Mouse (Mus musculus) stomach, postnatal 0 days (tissue): ENCODE results near the gene Borcs6. TPM values are rescaled to one million over a fixed set of nuclear protein-coding genes. Genes with fewer than 3 reads are reported as not detected.

Source experiments
- ATAC-seq: fragments of 200-750 bp; cut with Nextera tagmentation; 2 replicates; pipeline ENCODE4 v1.8.0; 2017; ENCODE audit not compliant: low FRiP score, low TSS enrichment
- DNase-seq: peaks from one replicate; pipeline ENCODE4 v3.0.0-alpha.2; 2016; ENCODE audit warnings: low spot score
- H3K27ac ChIP-seq: fragments of 300-500 bp; sonication (generic); replicated peaks from 2 replicates; pipeline ENCODE4 v1.5.1; 2014; ENCODE audit warnings: mild to moderate bottlenecking, control low read depth
- H3K27me3 ChIP-seq: fragments of 300-500 bp; sonication (generic); 2 replicates; pipeline ENCODE4 v1.6.1; 2014; ENCODE audit warnings: low read length; ENCODE audit not compliant: control insufficient read depth, insufficient read depth
- H3K36me3 ChIP-seq: fragments of 300-500 bp; sonication (generic); 2 replicates; pipeline ENCODE4 v1.6.1; 2014; ENCODE audit warnings: low read length, mixed read lengths; ENCODE audit not compliant: control insufficient read depth, insufficient read depth
- H3K4me1 ChIP-seq: fragments of 300-500 bp; sonication (generic); replicated peaks from 2 replicates; pipeline ENCODE4 v1.6.1; 2014; ENCODE audit warnings: antibody characterized with exemption; ENCODE audit not compliant: control insufficient read depth, insufficient read depth
- H3K4me2 ChIP-seq: fragments of 300-500 bp; sonication (generic); replicated peaks from 2 replicates; pipeline ENCODE4 v1.6.1; 2014; ENCODE audit warnings: low read depth, mild to moderate bottlenecking, control low read depth, moderate library complexity
- H3K4me3 ChIP-seq: fragments of 300-500 bp; sonication (generic); 2 replicates; pipeline ENCODE4 v1.5.1; 2014; ENCODE audit warnings: low read depth, low read length, control low read depth
- H3K9ac ChIP-seq: fragments of 300-500 bp; sonication (generic); 2 replicates; pipeline ENCODE4 v1.6.1; 2014; ENCODE audit warnings: mild to moderate bottlenecking, low read length, control low read depth, mixed read lengths
- H3K9me3 ChIP-seq: fragments of 300-500 bp; sonication (generic); 2 replicates; pipeline ENCODE4 v1.6.1; 2016; ENCODE audit warnings: low read length; ENCODE audit not compliant: control insufficient read depth
- CTCF ChIP-seq: IDR thresholded peaks from 2 replicates; pipeline ENCODE4 v1.5.1; 2016; ENCODE audit warnings: antibody characterized with exemption, low read depth, mild to moderate bottlenecking, moderate library complexity
- EP300 ChIP-seq: optimal IDR thresholded peaks from 2 replicates; pipeline ENCODE3; 2016; ENCODE audit warnings: antibody characterized with exemption
- WGBS: fragments of 180-500 bp; shearing (Covaris S2); extraction: QIAGEN DNeasy Blood & Tissue Kit; methylation state at CpG from one replicate; pipeline ENCODE4 v1.1.7; 2014; 5-methylcytosine and 5-hydroxymethylcytosine counted together
- polyA plus RNA-seq: library from polyadenylated mRNA; unstranded; fragments of >200 nt; fragmentation: Nextera tagmentation; extraction: Ambion mirVana; gene quantifications from 2 replicates; pipeline ENCODE4 v1.2.1, GENCODE M21; 2015

Borcs6 gene
- polyA plus RNA-seq, 1 experiment from 2014 or later = 14.6 TPM

DNA sequence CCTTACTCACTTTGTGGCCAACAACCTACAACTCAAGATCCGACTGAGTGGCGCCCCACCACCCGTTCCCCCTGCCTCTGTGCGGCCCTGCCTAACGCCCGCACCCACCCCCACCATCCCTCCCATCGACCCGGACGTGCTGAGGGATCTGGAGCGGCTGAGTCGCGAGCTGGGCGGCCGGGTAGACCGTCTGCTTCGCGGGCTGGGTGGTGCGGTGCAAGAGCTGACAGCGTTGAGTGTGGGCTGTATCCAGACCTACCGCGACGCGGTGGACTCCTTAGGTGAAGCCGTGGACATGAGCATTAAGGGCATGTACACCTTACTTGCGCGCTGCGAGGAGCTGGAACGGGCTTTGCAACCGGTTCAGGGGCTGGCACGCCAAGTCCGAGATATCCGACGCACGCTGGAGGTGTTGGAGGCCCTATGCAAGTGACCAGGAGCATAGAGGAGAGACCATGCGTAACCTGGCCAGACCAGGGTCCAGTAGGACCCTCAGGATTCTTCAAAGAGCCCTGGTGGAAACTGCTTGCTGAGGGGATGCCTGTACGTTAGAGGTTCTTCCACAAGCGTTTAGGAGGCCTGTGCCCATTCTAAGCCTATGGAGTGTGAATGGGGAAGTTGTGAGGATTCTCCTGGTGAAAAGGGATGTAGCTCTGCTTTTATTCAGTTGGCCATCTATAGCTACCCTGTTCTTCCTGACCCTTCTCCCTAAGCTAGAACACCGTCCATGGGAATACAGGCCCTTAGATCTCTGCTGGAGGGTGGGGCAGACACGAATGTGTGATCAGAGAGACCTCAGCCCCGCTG is 1.1 kb downstream of the Borcs6 start:
- TF ChIP-seq EP300 (no peak), CTCF (no peak)
- DNase-seq = peak; percentile 65
- peak; percentile 4; the same call in 1 of the 2 replicates for ATAC-seq
- Histone ChIP-seq H3K27me3 (no peaks in the 10 kb centered on the region), H3K4me3 (peak overlapping the region; percentile 97), H3K9ac (peak overlapping the region; percentile 95), H3K27ac (peak overlapping the region; percentile 98), H3K4me1 (peaks cover 2% of the 10 kb centered on the region; the same call in 1 of the 2 replicates), H3K4me2 (peak overlapping the region; percentile 85), H3K9me3 (no peaks in the 10 kb centered on the region), H3K36me3 (no peaks in the 10 kb centered on the region)
- WGBS = 3% methylated on average over 40 of the region's 40 CpGs

DNA sequence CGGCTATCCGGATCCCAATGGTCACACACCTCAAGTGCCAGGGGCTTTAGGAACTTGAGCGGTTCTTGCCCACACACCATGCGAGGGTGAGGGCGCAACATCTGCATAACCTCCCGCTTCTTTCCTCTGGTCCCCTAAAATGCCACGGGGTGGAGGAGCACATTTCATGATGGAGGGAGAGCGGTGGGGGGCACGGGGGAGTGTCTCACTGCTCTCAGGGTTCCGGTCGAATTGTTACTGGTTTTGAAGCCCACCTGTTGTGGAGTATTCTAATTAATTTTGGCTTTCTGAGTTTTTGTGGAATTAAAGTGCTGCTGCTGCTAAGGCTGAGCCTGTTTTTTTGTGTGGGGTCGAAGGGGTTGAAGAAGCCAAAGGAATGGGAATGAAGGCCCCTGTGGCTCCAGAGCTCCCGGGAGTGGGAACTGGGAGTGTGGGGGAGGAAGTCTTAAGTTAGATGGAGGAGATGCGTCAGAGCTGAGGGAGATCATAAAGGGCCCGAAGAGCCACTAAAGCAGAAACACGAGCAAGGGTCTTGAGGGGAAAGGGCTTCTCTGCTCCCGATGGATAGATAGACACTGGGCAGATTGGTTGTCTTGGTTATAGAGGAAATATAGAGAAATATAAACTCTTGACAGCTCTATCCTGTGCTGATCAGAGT is 1.9 kb downstream of the Borcs6 start:
- Histone ChIP-seq H3K4me3 (peak overlapping the region; percentile 97; the same call in 1 of the 2 replicates), H3K36me3 (no peaks in the 10 kb centered on the region), H3K27ac (0 out of 2 replicates have a peak overlapping the region, but pooled peaks have one; percentile 13), H3K4me2 (peak overlapping the region; percentile 85), H3K4me1 (peaks cover 2% of the 10 kb centered on the region; the same call in 1 of the 2 replicates), H3K27me3 (no peaks in the 10 kb centered on the region), H3K9me3 (no peaks in the 10 kb centered on the region), H3K9ac (peak overlapping the region; percentile 95)
- ATAC-seq = no peak
- TF ChIP-seq CTCF (no peak), EP300 (no peak)
- WGBS = 26% methylated on average over 17 of the region's 17 CpGs
- DNase-seq = no peak

DNA sequence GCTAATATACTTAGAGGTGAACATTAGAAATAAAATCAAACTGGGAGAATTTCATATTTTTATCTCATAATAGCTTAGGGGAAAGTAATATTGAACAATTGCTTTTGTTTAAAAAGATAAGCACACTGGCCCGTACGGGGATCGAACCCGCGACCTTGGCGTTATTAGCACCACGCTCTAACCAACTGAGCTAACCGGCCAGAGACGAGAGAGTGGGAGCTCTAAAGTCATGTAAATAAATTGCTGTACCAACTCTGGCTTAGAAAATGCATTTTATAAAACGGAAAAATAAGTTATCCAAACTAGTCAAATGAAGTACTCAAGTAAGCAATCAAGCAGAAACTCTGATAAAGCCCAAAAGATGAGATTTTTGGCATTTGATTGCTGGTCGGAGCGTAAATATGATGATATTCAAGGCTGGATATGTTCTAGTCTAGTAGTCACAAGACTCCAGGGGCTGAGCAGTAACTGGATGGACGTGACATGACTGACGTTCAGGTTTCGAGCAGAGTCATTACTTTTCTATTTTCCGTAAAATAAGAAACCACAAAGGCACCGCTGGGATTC is 2.8 kb downstream of the Borcs6 start:
- peaks cover 2% of the 10 kb centered on the region; the same call in 1 of the 2 replicates for H3K4me1 ChIP-seq

DNA sequence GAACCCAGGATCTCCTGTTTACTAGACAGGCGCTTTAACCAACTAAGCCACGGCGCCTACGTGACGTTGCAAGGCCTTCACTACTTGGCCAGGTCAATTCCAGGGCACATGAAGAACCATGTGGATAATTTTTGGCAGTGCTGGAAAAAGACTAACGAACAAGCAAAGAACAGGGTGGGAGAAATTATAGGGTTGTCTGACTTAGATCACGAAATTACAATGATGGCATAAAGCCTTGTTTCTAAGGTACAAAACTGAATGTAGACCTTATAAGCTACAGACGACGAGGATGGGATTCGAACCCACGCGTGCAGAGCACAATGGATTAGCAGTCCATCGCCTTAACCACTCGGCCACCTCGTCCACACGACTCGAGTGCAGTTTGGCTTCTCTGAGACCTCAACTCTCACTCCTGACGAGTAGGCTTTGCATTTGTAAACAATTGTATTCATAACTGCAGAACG is 3.3 kb downstream of the Borcs6 start:
- Histone ChIP-seq H3K27ac (peak overlapping the region; percentile 87), H3K27me3 (no peaks in the 10 kb centered on the region), H3K9ac (peak overlapping the region; percentile 53; the same call in 1 of the 2 replicates), H3K4me3 (peak overlapping the region; percentile 69), H3K4me2 (peak overlapping the region; percentile 52), H3K36me3 (no peaks in the 10 kb centered on the region), H3K4me1 (peaks cover 4% of the 10 kb centered on the region; the same call in 1 of the 2 replicates), H3K9me3 (no peaks in the 10 kb centered on the region)
- DNase-seq = peak; percentile 94
- ATAC-seq = peak; percentile 47
- no peak for TF ChIP-seq EP300
- TF ChIP-seq CTCF = no peak
- under 1% methylated on average over 19 of the region's 19 CpGs for WGBS

More for the DNA sequence above, 2.8 kb downstream of the Borcs6 start:
- H3K9me3 ChIP-seq = no peaks in the 10 kb centered on the region
- H3K4me3 ChIP-seq = peak overlapping the region; percentile 21
- WGBS = 2% methylated on average over 17 of the region's 17 CpGs
- DNase-seq = peak; percentile 66
- H3K27me3 ChIP-seq = no peaks in the 10 kb centered on the region
- no peak overlapping the region for H3K9ac ChIP-seq
- H3K36me3 ChIP-seq = no peaks in the 10 kb centered on the region
- peak overlapping the region; percentile 39 for H3K4me2 ChIP-seq
- no peak for TF ChIP-seq CTCF
- TF ChIP-seq EP300 = peak; percentile 8
- ATAC-seq = no peak
- peak overlapping the region; percentile 49; the same call in 1 of the 2 replicates for H3K27ac ChIP-seq

DNA sequence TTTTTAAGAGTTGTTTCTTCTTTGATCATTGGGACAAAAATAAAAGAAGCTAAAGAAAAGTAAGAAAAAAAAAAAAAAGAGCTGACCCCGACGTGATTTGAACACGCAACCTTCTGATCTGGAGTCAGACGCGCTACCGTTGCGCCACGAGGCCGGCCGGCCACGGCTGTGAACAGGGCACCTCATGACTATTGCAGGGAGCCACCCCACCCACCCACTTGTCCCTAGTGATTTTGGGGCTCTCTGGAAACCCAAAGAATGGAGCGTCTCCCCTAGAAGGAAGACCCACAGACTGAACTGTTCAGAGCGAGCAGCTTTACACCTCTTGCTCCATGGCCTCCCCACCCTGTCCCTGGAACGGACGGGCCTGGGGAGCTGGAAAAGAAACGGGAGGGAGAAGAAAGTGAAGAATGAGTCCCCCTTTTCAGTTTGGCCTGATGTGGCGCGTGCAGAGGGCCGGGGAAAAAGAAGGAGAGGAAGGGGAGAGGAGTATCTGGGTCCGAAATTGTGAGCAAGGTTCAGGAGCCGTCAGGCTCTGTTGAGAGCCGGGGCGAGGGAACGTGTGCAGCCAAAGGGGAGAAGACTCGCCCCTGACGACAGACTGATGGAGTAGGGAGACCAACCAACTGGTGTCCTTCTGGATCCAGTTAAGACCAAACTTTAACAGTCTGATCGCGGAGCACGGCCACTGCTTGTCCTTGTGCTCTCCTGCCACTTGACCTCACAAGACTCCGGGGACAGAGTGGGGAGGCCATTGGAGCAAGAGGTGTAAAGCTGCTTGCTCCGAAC is 4.1 kb downstream of the Borcs6 start:
- ATAC-seq = peak; percentile 43
- H3K4me2 ChIP-seq = peak overlapping the region; percentile 65
- peaks cover 4% of the 10 kb centered on the region; the same call in 1 of the 2 replicates for H3K4me1 ChIP-seq
- peak overlapping the region; percentile 87 for H3K27ac ChIP-seq
- 1% methylated on average over 29 of the region's 31 CpGs for WGBS
- H3K36me3 ChIP-seq = no peaks in the 10 kb centered on the region
- peak; percentile 89 for DNase-seq
- H3K27me3 ChIP-seq = no peaks in the 10 kb centered on the region
- TF ChIP-seq CTCF (no peak), EP300 (no peak)
- H3K9ac ChIP-seq = peak overlapping the region; percentile 61
- no peaks in the 10 kb centered on the region for H3K9me3 ChIP-seq
- H3K4me3 ChIP-seq = peak overlapping the region; percentile 69
